Mouse (Mus musculus) heart, postnatal 14 days (tissue): Measurements from ENCODE around the gene Ccdc9. TPM values are rescaled to one million over a fixed set of nuclear protein-coding genes. Genes with fewer than 3 reads are reported as not detected.
A peak's percentile ranks its signal among the peaks of the same experiment; 100 is the strongest.

Experiments used
- DNase-seq, 2 experiments: peaks; one replicate each; pipeline ENCODE4 v3.0.0; 2021 to 2022
- intact Hi-C: fragments of 180-260 bp; cut with DNase I; formaldehyde crosslinking; loops from one replicate; pipeline ENCODE4 v1.15.1; 2025
- long read RNA-seq, 2 experiments: library from polyadenylated mRNA; stranded (forward); transcript quantifications; one replicate each; pipeline ENCODE4 v2.0.0; 2021
- total RNA-seq, 2 experiments: library from RNA; stranded (reverse); gene quantifications; 2 replicates each; pipeline ENCODE4 v1.2.3; 2021

Ccdc9 gene
- total RNA-seq: 10 to 100 TPM; 32.1 to 39.4 TPM
- long read RNA-seq, experiment 1, partial matches to known transcripts: 16 of 26 reads
- long read RNA-seq, experiment 1, other reads (novel, unspliced or antisense): 10 of 26 reads
- long read RNA-seq, experiment 2, partial matches to known transcripts: 8 of 15 reads
- long read RNA-seq, experiment 2, other reads (novel, unspliced or antisense): 7 of 15 reads

- intact Hi-C loops: no loop called here
- peak; percentile 99 to 100 for DNase-seq
Observed at GRCm38 (mm10) chr7:16286026-16286961, at the start of gene Ccdc9. Gene Ccdc9 (minus strand): TSS chr7:16286795.

DNA sequence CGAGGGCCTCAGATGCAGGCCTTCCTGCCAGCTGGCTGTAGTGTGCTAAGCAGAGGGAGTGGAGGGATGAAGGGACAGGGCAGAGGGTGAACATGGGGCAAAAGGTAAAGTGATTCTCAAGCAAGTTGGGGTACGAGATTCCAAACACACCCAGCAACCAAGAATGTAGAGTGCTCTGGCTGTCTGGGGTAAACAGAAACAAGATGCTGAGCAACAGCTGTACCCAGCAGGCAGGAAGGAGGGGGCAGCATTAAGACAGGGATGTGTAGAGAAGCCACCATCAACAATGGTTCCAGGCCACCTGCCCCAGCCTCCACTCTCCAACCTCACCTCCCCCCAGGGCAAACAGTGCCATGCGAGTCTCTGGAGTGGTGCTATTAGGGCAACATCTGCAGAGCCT, 42.6 kb upstream of the Ccdc9 start:
- no peak for DNase-seq
- intact Hi-C loops: loop anchor here (5.0 kb wide), 1 partner anchor 43 kb away; no protein-coding TSS in a partner anchor

DNA sequence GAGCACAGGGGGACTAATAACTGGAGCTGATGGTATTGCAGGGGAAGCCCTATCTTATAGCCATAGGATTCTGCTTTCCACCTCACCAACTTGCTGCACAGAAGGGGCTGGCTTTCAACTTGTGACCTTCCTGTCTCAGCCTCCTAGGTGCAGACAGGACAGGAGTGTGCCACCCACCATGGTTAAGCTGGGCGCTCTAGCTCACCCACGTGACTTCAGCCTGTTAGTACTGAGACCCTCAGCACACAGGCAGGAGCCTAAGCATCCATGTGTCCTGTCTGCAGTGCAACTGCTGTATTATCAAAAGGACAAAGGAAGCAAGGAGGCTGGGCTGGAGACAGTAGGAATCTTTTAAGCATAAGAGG, 40.0 kb upstream of the Ccdc9 start:
- intact Hi-C loops: loop anchor here (1.0 to 5.0 kb wide), 2 partner anchors 32 to 46 kb away; no protein-coding TSS in a partner anchor
- DNase-seq: no peak

DNA sequence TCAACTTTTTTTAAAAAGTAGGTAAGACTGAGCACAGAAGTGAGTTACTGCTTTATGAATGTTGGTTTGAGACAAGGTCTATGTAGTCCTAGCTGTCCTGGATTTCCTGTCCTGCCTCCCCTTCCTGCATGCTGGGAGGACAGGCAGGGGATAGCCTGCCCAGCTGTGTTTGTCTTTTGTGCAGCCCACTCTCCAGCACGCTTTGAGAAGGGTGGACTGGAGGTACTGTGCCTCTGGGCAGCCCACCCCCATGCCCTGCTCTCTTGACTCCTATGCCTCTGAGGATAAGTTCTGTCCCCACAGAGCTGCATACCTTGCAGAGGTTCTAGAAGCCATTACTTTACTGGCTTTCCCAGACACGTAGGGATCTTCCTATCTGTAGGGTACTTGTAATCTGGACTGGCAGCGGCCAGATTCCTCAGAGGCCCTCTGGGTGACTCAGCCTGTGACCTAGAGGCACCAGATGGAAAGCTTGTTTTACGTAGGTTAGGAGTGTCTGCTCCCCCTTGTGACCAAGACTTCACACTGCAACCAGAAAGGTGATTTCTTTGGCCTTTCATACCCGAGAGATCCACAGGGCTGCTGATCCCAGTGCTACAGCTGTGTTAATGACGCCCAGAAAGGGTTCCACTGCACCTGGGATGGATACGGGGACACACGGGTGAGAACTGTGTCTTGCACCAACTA, 39.5 kb upstream of the Ccdc9 start:
- peak; percentile 63 to 71 for DNase-seq
- intact Hi-C loops: loop anchor here (1.0 to 5.0 kb wide), 2 partner anchors 32 to 46 kb away; no protein-coding TSS in a partner anchor

GRCm38 (mm10) chr7:16324661-16325060, 38.1 kb upstream of the Ccdc9 start:
- DNase-seq: no peak
- intact Hi-C loops: loop anchor here (5.0 kb wide), 1 partner anchor 48 kb away; no protein-coding TSS in a partner anchor

GRCm38 (mm10) chr7:16320479-16320878, 33.9 kb upstream of the Ccdc9 start:
- no peak for DNase-seq
- intact Hi-C loops: no loop called here

GRCm38 (mm10) chr7:16319216-16319615, 32.6 kb upstream of the Ccdc9 start:
- DNase-seq: no peak
- intact Hi-C loops: no loop called here

GRCm38 (mm10) chr7:16317094-16317493, 30.5 kb upstream of the Ccdc9 start:
- intact Hi-C loops: no loop called here
- no peak for DNase-seq

- no peak for DNase-seq
- intact Hi-C loops: no loop called here
Observed at GRCm38 (mm10) chr7:16315222-16315759, 28.7 kb upstream of the Ccdc9 start.

GRCm38 (mm10) chr7:16314221-16314775, 27.7 kb upstream of the Ccdc9 start:
- no peak for DNase-seq
- intact Hi-C loops: no loop called here

DNA sequence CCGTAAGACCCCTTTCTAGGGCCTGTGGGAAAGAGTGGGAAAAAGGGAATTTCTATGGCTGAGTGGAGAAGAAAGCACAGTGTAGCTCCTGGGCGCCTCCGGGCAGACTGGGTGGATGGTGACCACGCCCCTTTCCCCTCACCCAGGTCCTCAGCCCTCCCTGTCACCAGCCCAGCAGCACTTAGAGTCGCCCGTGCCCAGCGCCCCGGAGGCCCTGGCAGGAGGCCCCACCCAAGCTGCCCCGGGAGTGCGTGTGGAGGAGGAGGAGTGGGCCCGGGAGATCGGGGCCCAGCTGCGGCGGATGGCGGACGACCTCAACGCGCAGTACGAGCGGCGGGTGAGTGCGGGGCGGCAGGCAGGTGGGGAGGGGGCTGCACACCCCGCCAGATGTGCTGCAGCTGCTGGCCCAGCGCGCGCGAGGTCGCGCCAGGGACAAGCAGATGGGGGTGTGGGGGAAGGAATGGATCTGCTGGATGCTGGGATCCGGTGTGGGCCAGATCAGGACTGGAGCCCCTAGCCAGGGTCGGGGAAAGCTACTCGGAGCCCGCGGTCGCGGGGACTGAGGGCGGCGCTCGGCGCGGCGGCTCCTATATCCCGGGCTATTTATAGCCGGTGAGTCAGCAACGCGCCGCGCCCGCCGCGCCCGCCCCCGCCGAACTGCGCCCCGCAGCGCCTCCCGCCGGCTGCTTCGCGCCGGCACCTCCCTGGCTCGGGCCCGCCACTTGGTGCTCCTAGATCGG, 27.1 kb upstream of the Ccdc9 start:
- DNase-seq: peak; percentile 91 to 94
- intact Hi-C loops: loop anchor here (1.0 kb wide), 1 partner anchor 18 kb away; no protein-coding TSS in a partner anchor

GRCm38 (mm10) chr7:16312672-16313311, 26.2 kb upstream of the Ccdc9 start:
- peak; percentile 78 to 87 for DNase-seq
- intact Hi-C loops: loop anchor here (1.0 kb wide), 1 partner anchor 17 kb away; no protein-coding TSS in a partner anchor

GRCm38 (mm10) chr7:16312011-16312671, 25.5 kb upstream of the Ccdc9 start:
- DNase-seq: peak; percentile 63 to 65
- intact Hi-C loops: no loop called here

GRCm38 (mm10) chr7:16311453-16312004, 24.9 kb upstream of the Ccdc9 start:
- intact Hi-C loops: no loop called here
- peak; percentile 36 to 47 for DNase-seq

GRCm38 (mm10) chr7:16310521-16311452, 24.2 kb upstream of the Ccdc9 start:
- peak; percentile 35 to 40 for DNase-seq
- intact Hi-C loops: no loop called here

DNA sequence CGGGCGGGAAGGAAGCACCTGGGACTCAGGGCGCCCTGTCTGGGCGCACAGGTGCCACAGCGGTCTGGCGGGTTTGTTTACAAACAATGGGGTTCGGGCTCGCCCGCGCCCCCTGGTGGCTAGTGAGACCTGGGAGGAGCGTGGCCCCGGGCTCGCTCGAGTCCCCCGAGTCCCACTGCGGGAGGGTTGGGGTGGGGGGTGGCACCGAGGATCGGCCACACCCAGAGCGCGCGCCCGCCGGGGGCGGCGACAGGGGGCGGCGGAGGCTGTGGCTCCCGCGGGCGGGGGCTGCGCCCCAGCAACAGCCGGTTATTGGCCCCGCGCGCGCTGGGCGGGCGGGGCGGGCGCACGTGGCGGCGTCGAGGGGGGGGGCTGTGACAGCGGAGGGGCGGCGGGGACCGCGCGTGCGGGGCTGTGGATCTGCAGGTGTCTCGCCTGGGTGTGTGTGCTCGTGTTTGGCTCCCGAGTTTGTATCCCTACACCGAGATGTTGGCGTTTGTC, 23.5 kb upstream of the Ccdc9 start:
- peak; percentile 90 to 93 for DNase-seq
- intact Hi-C loops: no loop called here
